Mouse (Mus musculus): Measurements from ENCODE around the gene Snapc4. TPM values are rescaled to one million over a fixed set of nuclear protein-coding genes. Genes with fewer than 3 reads are reported as not detected.

Snapc4 gene
- polyA plus RNA-seq, 3 experiments from 2014 or later = 15.6 to 43.4 (median 39.6) TPM

DNA sequence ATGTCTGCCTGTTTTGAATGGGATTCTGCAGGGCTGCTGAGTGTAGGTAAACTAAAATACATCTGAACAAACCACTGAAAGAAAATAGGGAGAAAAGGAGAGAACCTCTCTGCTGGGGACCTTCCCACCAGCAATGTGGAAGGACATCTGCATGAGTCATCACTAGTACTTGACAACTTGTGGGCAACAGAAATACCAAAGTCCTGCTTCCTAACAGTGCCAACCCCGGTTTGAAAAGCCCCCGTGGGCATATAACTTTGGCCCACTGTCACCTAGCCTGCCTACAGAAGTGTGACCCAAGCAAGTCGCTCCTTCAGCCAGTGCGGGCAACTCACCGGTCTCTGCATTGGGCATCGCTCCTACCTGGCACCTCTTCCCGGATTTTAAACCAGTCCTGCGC, 8.1 kb downstream of the Snapc4 start:
- no peak for ATAC-seq

DNA sequence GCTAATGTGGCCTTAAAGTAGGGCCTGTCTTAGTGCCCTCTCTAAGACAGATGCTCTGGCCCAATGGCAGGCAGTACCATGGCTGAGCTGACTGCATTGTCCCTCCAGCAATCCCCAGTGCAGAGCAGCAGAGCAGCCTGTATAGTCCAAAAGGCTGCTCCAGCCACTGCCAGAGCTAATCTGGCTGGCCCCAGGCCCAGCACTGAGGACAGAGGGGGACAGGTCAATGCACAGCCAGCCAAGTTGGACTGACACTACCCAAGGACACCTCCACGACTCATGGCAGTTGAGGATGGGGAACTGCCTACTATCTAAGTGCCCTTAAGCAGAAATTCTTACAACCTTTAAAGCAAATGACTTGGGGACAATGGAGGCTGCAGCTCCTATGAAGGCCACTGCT, 11.9 kb downstream of the Snapc4 start:
- no peak for ATAC-seq

DNA sequence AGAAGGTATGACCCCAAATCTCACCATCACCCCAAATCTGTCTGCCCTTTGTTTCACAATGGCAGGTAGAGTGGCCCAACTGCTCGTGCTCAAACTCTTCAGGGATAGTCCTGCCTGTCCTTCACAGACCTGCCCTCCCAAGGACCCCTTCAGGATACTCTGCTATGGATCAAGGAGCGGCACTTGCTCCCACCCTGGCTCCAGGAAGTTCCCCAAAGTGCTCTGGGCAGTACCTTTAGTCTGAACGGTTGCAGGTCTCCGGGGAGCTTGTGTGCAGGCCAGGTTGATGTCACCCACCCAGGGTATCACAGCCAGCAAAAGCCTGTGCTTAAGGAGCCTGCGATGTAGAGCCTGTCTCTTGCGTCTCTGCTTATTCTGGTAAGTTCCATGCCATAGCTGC, 12.5 kb downstream of the Snapc4 start:
- no peak for ATAC-seq

DNA sequence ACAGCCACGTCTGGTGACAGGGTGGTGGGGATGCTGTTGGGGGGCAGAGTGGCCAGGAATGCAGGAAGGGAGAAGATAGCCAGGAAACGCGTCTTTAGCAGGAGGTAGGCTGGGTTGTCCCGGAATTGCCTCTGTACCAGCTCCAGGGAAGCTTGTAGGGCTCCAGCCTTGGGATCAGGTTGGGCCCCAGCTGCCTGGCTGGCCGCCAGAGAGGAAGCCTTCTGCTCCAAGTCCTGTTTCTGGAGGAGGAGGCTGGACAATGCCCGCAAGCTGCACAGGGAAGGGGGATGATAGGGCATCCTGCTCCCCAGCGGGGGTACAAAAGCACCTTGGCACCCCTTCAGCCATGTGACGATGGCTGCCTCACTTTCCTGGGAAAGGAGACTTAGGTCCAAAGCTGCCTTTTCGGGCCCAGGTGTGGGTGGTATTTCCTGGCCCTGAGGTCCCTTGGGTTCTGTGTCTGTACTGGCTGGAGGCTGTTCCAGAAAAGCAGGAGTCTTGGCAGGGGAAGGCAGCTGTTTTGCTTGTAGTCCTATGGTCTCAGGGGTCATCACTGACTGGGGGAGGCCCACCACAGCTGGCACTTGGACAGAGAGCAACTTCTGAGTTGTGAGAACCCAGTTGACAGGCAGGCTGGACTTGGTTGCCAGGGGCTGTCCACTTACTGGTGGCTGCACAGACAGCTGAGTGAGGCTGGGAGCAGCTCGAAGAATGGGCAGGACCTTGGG, 15.6 kb downstream of the Snapc4 start:
- ATAC-seq = no peak

DNA sequence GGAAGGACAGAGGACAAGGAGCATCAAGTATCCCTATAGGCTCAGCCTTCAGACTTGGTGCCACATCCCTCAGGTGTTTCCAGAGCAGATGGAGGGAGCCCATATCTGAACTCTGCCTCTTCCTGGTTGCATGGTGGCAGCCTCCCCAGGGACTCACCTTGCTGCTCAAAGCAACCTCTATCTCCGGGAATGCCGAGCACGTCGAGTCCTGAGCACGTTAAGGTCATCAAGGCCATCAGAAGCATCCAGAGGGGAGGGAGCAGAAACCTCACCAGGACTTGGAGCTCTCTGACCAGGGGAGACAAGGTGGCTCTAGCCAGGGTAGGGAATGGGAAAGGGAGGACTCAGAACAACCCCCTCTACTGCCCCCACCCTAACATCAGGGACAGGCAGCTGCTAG, 17.0 kb downstream of the Snapc4 start:
- no peak for ATAC-seq

DNA sequence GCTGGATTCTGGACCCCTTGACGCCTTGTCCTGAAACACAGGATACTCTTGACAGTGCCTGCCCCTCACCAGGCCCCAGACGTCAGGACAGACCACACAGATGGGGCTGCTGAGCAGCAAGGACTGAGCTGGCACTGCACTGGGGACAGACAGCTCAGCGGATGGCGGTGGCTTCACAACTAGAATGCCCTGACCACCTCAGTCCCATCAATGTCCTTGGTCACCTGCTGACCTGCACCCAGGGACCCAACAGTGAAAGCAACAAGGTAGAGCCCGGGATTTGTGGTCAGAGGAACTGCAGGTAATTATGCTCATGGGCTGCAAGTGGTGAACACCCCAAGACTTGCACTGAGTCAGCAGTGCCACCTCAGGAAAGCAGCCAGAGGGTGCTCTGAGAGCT, 17.5 kb downstream of the Snapc4 start:
- ATAC-seq = no peak

DNA sequence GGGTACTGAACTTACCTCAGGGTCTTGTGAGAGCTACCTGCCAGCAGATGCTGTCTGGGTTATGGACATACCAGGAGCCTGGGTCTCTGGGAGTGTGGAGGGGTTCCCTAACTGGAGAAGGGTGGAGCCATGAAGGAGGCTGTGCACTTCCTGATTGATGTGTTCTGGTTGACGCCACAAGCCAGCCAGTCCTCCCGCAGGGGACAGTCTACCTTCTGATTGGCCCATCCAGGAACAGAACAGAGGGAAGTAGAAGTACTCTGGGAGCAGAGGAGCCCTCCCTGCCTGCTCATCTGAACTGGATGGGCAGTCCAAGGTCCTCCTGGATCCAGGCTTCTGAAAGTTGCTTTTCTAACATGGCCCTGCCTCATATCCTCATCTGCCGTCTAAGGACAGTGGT, 19.7 kb downstream of the Snapc4 start, which contains the start of gene Card9:
Gene Card9, minus strand, starts transcription at position 147 of the 400 bp plus-strand sequence.
- no peak for ATAC-seq

DNA sequence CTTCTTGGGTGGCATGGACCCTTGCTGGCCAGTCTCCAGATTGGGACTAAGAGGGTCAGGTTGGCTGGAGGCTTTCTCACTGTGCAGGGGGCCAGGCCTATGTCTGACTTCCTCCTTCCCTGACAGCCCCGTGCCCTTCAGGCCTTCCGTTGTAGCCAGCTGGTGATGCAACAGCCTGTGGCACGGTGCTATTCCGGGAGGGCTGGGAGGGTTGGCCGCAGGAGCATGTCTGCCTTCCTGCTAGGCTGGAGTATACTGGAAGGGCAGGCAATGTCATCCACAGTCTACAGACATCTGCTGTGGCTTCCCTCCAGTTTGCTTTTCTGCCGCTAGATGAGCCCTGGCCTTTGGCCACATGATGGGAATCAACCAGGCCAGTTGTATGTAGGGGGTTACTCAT, 20.5 kb downstream of the Snapc4 start:
- ATAC-seq = no peak

DNA sequence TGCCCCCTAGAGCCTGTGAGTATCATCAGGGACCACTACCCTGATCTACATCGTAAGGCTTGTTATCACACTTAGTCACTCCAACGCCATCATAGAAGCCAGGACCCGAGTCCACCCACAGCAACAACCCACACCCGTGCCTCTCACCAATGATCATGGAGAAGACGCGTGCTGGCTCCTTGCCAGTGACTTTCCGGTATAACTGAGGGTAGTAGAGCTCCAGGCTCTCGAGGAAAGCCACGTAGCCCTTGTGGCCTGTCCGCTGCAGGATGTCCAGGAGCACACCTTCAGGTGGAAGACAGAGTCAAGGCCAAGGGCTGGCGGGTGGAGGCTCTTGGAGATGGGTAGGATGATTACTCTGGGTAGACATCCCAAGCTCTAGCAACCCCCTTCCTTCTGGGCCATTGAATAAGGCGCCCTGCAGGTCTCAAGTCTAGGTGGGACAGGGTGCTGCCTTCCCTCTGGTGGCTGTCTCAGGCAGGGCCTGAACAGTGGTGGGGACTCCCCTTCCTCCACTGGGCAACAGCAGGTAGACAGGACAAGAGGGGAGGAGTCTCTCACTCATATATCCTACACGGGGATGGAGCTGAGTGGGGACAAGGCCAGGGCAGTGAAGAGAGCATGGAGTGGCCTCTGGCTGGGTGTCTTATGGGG, 21.7 kb downstream of the Snapc4 start:
- ATAC-seq = no peak

DNA sequence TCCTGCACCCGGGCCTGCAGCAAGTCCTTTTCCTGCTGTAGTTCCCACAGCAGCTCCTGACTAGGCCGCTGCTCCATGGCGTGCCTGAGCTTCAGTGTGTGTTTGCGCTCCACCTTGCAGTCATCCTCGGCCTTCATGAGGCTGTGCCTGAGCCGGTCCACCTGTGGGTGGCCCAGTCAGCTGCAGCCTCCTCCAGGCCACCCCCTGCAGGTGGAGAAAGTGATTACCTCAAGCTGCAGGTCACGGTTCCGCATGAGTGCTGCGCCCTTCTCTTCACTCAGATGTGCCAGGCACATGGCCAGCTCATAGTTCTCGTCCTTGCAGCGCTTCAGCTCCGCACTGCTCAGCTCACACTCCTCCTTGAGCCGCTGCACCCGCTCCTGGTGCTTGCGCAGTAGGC, 23.0 kb downstream of the Snapc4 start:
- ATAC-seq = no peak

DNA sequence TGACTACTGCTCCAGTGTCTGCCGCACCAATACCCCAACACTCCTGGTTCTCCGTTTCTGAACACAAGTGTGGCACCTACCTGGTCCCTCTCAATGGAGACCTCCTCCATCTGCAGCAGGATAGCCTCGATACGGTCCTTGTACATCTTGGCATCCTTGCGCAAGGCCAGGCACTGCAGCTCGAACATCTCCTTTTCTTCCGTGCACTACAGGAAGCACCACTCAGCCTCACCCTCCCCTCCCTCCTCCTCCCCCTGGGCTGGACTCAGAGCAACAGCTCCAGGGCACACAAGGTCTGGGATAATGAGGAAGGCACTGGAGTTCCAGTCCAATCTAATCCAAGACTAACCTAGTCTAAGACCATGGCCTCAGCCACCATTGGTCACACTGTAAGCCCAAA, 23.8 kb downstream of the Snapc4 start:
- no peak for ATAC-seq

DNA sequence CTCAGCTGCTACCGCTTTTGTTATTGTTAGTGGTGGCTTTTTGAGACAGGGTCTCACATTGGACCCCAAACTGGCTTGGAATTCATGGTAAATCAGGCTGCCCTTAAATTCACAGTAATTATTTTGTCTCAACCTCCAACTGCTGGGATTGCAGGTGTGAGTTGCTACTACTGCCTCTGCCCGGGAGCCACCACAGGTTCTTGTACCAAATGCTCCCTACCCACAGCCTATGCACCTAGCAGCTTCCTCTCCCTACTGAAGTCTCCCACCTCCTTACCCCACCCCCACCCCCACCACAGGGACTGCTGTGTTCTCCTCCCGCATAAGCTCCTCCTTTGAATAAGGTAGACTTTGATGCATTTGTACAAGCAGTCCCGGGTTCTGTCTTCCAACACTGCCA, 24.2 kb downstream of the Snapc4 start:
- ATAC-seq = no peak

DNA sequence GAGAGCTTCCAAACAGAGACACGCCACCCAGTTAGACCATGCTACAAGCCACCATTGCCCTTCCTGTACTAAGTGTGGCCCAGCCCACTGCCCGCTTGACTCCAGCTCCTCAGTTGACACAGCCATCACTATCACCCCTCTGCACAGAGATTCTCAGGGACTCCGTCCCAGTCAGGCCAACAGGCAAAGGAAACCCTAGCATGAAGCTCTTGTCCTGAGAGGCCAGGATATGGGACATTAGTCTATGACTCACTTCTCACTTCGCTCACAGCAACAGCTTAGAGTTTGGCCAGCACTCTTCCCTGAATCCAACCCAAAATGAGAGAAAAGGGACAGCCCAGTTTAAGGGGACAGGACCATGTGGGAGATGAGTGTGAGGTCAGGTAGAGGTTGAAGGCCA, 26.1 kb downstream of the Snapc4 start:
- no peak for ATAC-seq

DNA sequence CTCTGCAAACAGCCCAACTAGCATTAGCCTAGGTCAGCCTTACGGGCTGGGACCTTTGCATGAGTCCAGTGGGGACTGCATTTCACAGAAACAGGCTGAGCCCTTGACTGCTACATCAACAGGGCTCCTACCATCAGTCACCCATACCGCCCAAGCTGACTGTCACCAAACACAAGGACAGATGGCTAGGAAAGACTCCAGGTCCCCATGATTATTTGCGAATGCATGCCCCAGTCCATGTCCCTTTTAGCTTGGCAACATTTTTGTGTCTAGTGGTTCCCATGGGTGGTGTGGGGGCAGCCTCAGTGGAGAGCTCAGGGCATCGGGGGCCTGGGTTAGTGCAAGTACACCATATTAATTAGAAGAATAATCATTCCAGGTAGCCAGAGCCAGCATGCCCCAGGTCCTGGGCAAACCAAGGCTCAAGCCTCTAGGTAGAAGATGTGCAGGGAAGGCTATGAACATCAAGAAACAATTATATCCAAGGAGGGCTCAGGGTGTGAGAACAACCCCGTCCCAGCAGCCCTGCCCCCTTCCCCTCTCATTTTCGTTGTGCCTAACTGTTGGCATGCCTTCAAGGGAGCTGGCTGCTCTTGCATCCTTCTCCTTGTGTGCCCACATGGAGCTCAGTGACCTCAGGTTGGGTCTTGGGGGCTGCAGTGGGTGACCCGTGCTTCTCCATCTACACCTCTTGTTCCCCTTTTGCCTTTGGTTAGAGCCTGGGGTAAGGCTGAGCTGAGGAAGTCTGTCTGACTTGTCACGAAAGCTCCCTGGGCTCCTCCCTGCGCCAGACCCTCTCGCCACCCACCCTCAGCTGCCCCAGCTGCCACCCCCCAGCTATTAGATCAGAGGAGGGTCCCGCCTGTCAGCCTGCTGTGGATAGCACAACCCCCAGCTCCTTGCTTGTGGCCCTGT, 27.1 kb downstream of the Snapc4 start:
- no peak for ATAC-seq

DNA sequence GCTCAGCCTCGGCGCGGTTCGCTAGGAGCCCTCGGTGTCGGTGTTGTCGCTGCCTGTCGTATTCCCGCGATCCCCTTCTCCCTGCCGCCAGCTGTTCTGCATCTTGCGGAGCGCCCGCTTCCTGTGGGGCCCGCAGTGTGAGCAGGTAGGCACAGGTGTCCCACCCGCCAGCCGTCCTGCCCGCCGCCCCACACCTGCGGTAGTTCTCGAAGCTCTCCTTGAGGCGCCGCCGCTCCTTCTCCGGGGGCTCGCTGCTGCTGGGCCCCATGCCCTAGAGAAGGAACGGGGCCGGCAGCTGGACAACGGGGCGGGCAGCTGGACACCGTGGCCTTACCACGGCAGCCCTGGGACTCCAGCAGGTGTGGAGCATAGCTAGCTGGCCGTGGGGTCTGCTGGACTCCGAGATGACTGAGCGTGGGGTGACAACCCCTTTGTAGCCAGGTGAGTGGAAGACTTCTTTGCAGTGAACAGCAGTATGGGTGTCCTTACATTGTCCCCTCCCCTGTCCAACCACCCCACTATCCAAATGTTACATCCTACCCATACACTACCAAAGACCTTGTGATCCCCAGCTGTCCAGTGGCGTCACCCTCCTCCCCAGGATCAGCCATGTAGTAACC, 28.1 kb downstream of the Snapc4 start:
- ATAC-seq = no peak

DNA sequence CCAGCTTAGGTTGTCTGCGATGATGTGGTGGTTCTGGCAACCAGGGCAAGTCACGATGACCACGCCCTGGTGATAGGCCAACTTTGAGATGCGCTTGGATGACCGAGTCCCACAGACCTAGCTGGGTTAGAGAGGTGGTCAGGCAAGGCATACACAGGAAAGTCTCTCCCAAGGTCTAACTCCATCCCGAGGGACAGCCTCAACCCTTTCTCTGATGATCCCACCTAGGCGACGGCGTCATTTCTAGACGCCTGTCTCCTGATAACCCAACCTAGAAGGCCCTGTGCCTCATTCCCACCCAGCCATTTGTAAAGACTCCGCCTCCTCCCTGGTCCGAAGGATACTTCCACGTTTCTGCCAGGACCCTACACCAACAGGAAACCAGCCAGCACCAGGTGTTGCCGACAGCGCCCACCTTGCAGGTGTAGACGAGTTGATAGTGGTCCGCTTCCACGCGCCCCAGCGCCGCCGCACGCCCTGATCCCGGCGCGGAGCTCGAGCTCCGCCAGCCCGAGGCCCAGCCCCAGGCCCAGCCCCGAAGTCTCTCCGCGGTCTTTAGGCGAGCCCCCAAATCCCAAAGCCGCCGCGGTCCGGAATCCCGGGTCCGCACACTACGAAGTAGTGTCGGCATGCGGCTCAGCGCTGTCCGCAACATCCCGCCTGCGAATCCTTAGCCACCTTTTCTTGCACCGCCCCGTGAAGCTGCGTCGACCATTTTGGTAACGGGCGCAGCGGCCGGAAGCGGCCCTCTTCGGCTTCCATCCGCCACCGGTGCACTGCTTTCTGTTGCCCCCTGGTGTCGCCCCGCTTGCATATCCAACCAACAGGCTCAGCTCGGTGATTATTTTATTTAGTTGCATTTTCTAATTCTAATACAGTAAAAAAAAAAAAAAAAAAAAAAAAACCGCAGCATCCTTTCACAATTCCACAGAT, 28.8 kb downstream of the Snapc4 start, which contains the start of gene Dnlz:
Gene Dnlz, minus strand, starts transcription at position 753 of the 933 bp plus-strand sequence.
- ATAC-seq = peak; percentile 89

DNA sequence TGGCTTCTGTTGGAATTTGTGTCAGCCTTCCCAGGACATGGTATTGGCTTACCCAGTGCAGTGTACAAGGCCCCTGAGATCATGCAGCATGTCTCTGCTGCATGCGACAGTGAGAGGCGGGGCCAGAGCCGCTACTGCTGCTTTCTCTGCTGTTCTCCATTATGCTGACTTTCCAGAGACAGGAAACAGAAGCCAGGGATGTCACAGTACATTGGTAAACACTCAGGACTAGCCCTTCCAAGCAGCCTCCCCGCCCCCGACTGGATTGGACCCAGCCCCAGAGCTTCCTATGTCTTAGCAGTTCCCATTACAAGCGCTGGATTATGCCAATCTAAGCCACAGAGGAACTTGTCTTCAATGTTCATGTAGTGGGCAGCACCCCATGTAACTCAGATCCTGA, 32.2 kb downstream of the Snapc4 start:
- no peak for ATAC-seq

DNA sequence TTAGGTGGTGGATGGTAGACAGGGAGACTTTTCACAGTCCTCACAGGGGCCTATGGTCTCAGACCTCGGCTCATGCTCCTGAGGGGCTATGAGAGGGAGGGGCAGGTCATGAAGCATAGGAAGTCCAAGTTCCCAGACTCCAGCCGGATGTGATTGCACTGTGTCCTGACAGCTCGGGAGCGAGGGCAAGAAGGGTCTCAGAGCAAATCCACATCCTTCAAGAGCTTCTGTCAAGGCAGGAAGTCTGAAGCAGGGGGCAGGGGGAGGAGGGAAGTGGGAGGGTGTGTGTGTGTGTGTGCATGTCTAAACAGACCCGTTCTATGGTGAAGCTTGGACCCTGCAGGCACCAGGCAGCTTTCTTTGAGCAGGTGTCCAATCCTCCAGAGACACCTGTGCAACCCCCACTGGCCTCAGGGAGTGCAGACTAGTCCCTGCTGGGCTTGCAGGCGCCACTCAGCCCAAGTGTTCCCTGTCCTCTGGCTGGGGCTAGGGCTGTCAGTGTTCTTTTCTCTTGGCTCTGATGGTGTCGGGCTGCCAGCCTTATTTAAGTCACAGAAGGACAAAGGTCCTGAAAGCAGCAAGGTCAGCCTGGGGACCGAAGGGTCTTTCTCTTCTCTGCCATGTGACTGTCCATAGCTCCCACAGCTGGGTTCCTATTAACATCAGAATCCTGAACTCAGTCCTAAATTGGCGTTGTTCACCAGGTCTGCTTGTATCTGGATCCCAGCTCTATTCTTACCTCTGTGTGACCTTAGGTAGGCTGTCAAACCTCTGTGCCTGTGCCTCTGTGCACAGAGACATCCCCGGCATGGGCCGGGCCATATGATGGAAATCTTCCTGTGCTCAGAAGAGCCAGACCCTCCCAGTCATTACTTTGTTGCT, 37.6 kb downstream of the Snapc4 start:
- no peak for ATAC-seq

DNA sequence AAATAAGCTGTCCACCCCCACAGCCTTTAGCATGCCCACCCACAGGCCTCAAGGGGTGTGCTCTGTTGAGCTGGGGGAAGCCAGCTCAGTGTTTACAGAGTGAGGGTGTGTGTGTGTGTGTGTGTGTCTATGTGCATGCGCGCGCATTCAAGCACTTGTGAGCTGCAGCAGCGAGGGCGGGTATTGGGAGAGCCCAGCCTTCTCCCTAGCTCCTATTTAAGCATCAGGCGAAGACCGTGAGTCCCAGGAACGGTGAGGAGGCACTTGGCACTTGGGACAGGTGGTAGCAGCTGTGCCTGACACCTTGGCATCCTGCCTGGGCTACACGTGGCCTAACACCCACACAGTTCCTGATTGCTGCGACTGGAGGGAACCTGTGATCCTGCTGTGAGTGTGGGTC, 38.4 kb downstream of the Snapc4 start:
- peak; percentile 50 for ATAC-seq

DNA sequence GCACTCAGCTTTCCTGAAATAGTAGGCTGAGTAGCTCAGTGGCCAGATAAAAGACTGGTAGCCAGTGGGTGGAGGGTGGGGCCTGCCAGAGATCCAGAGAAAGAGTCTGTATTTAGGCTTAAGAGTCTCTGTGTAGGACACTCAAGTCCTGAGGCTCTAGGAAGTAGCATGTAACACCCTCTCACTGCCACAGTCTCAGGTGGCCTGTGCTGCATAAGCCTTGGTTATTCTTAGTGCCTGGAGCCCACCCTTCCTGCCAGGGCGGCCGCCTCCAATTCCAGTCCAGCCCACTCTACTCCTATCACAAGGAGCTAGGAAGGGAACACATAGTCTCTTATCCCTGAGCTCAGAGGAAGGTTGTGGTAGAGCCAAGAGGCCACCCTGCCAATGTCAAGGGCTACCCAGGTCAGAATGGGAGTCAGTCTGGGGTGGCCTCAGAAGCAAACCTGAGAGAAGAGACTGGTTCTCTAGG, 38.9 kb downstream of the Snapc4 start:
- ATAC-seq = no peak

DNA sequence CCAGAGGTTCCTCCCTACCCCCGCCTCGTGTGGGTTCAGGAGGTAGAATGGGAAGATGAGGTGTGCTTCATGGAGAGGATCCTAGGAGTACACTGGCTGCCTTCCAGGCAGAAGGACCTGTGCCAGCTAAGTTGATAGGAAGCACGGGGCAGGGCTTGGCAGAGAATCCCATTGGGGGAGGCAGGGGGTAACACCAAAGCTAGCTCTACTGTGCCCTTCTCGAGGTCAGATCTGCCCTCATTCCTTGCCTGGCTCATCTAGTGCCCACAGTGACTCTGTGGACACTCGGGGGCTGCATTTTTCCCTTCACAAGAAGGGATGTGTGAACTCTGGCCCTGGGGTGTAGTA, 41.3 kb downstream of the Snapc4 start:
- no peak for ATAC-seq
